Mouse (Mus musculus) liver (tissue): ENCODE results near the gene Tmem115.

Experiments
- DNase-seq: peaks from one replicate; pipeline ENCODE4 v3.0.0-alpha.2; 2020; ENCODE audit warnings: mixed read lengths

The Tmem115 gene

DNA sequence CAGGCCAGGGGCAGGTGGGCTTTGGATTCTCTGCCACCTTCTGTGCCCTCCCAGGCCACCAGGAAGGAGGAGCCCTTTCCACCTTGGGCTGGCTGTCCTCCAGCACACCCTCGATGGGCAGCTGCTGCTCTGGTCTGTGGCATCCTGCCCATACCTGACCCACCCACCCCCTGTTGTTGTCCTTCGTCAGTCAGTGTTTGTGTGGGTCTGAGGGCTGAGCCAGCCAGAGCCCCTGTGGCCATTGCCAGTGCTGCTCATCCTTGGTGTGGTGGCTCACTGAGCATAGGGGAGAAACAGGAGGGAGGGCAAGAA is 11.4 kb upstream of the Tmem115 start:
- no peak for DNase-seq

DNA sequence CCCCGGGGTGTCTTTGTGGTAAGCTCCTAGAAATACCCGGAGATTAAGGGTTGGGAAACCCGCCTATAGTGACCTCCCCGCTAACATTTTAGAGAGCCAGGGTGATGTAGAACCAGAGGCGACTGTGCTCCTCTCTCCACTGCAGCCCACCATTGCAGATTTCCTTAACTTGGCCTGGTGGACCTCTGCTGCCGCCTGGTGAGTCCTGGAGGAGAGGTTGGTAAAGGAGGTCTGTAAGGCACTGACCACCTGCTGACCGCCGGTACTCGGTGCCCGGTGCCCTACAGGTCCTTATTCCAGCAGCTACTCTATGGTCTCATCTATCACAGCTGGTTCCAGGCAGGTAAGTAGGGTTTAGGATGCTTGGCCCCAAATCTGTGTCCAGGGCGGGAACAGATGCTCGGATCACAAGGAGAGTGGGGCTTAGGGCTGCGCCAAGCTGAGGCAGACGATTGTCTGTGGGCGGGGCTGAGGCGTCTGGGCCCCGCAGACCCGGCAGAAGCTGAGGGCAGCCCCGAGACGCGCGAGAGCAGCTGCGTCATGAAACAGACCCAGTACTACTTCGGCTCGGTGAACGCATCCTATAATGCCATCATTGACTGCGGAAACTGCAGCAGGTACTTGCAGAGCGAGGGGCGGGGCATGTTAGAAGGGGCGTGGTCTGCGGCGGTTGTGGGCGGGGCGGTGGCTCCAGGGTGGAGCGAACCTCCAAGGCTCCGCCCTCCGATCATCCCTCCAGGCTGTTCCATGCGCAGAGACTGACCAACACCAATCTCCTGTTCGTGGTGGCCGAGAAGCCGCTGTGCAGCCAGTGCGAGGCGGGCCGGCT is 7.3 kb upstream of the Tmem115 start:
- peak; percentile 88 for DNase-seq

DNA sequence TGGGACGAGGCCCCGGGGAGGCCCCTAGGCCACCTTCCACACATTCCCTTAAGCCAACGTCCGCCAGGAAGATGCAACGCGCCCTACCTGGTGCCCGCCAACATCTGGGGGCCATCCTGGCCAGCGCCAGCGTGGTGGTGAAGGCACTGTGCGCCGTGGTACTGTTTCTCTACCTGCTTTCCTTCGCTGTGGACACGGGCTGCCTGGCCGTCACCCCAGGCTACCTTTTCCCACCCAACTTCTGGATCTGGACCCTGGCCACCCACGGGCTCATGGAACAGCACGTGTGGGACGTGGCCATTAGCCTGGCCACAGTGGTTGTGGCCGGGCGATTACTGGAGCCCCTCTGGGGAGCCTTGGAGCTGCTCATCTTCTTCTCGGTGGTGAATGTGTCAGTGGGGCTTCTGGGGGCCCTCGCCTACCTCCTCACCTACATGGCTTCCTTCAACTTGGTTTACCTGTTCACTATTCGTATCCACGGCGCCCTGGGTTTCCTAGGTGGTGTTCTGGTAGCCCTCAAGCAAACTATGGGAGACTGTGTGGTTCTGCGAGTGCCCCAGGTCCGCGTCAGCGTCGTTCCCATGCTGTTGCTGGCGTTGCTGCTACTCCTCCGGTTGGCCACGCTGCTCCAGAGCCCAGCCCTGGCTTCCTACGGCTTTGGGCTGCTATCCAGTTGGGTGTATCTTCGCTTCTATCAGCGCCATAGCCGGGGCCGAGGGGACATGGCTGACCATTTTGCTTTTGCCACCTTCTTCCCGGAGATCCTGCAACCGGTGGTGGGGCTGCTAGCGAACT is 860 bp downstream of the Tmem115 start:
- DNase-seq: peak; percentile 64

DNA sequence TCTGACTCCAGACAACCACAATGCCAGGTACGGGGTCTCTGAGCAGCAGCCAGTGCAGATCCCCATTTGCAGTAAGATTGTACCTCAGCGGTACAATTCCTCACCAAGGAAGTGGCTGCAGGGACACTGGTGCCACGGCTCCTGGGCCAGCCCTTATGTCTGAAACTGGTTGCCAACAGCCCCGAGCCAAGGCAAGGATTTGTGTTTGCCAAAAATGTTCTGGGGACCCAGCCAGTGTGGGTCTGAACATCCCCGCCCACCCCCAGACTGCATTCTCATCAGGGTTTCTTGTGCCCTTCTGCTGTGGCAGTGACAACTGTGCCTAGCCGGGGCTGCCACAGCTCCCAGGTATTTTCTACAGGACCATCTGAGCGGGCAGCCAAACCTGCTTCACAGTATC is 4.5 kb downstream of the Tmem115 start:
- DNase-seq: no peak

DNA sequence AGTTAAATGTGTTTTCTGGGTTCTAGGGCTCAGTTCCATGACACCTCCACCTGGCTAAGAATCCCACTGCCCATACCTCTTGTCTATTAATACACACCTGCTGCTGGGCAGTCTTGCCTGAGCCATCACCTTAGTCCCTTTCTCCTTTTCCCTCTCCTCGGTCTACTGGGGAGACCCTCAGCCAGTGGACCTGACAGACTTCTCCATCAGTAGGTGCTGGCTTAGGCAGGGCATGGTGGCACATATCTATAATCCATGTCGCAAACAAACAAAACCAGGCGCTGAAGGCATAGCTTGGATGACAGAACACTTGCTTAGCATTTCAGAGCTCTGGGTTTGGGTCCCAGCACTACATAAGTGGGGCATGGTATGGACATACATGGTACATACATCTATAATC is 5.0 kb downstream of the Tmem115 start:
- DNase-seq: no peak

DNA sequence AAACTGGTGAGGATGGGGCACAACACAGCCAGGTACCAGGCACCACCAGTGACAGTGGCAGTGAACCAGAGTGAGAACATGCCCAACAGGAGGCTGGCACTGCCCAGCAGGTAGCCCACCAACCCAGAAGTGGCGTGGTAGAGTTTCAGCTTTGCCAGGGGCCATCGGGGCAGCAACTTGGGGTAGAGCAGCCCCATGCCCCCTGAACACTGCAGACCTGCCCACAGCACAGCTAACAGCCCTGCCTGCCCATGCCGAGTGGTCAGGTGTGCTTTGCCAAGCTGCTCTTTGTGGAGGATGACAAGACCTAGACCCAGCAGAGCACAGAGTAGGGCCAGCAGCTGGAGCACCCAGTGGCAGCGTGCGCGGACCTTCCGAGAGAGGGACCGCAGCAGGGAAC is 6.2 kb downstream of the Tmem115 start:
- no peak for DNase-seq

DNA sequence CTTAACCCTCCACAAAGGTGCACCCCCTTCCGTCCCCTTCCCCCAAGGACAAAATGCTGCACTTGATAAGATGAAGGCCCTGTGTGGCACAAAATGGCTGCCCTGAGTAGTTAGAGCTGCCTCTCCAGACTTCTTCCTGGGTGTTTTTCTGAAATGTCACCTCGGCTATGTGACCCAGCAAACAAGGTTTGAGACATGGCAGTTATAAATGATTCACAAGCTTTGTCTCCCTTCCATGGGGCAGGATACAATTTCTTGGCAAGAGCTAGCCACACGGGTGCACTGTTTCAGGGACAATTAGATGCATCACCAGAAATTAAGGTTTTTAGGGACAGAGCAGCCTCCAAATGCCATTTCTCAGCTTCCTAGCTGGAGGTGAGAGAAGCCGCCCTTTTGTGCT is 6.7 kb downstream of the Tmem115 start:
- DNase-seq: no peak

DNA sequence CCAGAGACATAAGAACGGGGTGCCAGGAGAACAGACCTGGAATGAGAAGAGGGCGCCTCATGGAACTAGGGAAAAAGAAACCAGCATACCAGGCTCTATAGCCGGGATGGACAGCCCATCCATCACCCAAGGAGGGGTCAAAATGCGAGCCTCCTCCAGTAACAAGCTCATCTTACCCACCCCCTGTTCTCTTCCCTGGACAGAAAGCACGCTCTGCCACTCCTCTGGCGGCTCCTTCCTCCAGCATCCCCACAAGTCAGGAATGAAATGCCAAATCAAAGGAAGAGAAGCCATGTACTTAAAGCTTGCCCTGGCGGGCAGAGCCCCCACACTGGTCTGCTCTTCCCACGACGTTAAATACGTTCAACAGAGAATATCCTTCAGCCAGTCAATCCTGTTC is 7.3 kb downstream of the Tmem115 start:
- no peak for DNase-seq

DNA sequence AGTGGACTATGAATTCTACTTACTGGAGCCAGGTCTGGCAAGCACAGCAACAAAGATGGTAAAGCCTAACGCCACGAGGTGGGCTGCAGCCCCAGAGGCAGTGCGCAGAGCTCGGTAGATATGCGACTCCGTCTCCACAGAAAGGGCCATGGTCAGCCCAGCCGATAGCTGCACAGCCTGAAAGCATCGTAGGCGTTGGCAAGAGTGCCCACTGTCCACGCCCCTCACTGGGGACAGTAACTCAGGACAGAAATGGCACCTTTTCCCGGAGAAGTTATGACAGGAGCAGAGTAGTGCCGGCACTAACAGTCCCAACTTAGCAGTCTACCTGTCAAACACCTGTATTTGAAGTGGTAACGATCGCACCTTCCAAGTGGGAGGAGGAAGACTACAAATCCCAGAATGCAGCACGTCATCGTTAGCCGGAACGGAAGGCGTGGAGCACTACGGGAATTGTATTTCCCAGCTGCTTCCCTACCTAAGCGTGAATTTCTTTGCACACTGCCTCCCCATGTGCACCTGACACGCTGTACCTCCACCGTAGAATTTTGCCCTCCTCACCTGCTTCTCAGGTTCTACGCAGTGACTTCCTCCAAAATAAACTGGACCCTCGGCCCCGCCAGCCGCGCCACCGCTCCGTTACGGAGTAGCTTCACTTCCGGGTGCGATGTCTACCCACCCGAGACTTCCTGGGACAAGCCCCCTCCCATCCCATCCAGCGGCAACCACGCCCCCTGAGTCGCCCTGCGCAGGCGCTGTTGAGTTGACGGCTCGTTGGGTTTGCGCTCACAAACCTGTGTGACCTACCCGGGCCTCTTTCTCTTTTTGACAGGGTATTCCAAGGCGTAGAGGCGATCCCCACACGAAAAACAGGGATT is 8.0 kb downstream of the Tmem115 start, which contains the start of the genes Cyb561d2 and Nprl2:
Cyb561d2 (minus strand) TSS at position 720 of the 878 bp plus-strand sequence.
Nprl2 (plus strand) TSS at position 753 of the 878 bp plus-strand sequence.
- peak; percentile 91 for DNase-seq

DNA sequence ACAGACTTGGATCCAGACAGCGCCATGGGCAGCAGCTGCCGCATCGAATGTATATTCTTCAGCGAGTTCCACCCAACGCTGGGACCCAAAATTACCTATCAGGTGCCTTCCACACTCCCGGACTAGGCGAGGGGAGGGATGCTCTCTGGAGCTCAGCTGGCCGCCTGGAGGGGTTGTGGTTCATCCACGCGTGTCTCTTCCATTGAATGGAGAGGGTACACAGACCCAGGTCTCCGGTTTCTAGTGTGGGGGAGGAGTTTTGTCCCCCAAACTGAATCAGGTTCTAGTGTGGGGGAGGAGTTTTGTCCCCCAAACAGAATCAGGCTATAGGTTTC is 8.6 kb downstream of the Tmem115 start:
- DNase-seq: no peak

DNA sequence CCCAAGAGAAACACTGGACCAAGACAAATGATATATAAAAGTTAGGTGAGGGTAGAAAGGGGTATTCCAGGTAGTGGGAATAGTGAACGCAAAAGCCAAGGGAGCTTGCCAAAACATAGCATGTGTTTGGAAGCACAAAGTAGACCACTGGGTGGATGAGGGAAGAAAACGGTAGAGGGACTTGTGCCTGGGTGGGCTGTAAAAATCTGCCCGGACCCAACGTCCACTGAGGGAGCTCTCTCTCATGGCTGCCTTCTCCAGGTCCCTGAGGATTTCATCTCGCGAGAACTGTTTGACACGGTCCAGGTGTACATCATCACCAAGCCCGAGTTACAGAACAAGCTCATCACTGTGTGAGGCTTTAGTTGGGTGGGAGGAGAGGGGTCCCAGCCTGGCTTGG is 9.0 kb downstream of the Tmem115 start:
- DNase-seq: no peak

DNA sequence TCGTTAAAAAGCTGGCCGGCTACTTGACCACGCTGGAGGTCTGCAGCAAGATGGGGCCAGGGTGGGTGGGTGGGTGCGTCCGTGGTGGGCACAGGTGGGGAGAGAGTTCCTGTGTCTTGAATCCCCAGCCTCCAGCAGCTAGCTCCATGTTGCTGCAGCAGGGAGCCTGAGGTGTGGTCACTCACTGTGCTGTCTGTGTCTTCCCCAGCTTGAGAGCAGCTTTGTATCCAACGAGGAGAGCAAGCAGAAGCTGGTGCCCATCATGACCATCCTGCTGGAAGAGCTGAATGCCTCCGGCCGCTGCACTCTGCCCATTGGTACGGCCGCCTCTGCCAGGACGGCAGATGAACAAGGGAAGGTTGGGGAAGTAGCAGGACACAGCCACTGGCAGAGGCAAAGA is 9.6 kb downstream of the Tmem115 start:
- no peak for DNase-seq

DNA sequence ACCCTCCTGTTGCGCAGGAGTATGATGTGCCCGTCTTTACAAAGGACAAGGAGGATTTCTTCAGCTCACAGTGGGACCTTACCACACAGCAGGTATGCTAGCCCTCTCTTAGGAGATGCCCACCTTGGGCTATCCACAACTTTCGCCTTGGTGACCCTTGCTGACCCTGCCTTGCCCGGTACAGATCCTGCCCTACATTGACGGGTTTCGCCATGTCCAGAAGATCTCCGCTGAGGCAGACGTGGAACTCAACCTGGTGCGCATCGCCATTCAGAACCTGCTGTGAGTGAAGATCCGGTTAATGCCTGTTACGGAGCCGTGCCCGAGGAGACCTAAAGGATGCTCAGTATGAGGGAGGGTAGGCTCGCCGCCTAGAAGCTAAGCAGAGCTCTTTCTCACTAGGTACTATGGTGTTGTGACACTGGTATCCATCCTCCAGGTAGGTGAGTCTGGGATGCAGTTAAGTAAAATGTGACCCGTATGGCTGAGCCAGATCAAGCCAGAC is 10.5 kb downstream of the Tmem115 start:
- no peak for DNase-seq

DNA sequence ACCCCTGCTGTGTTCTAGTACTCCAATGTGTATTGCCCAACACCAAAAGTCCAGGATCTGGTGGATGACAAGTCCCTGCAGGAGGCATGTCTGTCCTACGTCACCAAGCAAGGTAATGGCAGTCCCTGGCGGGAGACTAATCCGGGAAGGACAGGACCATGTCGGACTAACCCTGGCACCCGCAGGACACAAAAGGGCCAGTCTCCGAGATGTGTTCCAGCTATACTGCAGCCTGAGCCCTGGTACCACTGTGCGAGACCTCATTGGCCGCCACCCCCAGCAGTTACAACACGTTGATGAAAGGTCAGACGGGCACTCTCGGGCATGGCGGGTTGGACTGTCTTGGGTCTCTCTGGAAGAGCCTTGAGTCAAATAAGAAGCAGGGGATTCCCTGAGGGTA is 11.0 kb downstream of the Tmem115 start:
- DNase-seq: no peak

DNA sequence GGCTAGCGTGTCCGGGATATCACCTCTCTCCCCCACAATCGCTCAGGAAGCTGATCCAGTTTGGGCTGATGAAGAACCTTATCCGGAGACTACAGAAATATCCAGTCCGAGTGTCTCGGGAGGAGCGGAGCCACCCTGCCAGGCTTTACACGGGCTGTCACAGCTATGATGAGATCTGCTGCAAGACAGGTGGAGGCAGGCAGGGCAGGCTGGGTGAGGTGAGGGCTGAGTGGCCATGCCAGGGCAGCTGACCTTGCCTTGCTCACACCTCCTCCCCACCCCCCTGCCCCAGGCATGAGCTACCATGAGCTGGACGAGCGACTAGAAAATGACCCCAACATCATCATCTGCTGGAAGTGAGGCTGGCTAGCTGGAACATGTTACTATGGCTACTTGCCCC is 11.5 kb downstream of the Tmem115 start:
- DNase-seq: no peak

DNA sequence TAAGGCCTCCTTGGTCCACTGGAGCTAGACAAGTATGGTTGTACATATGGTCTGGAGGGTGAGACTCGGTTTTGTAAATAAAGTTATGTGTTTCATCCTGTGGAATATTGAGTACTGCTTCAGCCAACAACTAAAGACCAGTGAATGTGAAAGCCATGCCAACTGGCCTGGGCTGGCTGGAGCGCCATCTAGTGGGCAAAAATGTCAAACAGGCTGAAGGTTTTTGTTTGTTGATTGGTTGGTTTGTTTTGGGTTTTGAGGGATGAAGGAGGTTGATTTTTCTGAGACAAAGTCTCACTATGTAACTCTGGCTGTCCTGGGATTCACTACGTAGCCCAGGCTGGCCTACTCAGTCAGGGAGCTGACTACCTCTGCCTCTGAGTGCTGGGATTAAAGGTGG is 11.9 kb downstream of the Tmem115 start:
- peak; percentile 78 for DNase-seq

DNA sequence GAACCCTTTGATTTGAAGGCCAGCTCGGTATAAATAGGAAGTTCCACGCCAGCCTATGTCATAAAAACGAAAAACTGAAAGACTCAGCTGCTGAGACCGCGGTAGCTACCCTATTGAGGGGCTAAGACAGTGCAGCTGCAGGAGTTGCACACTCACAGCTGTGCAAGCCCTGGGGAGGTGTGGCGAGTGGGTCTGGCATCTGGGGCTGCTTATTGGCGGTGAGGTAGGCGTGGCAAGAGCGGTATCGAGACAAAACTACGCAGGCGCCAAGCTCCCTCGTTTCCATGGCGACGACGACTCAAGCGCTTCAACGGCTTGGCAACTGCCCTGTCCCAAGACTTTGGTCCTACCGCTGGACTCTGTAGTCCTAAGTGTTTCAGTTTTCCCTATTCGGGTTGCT is 13.3 kb downstream of the Tmem115 start, which contains the start of gene Zmynd10:
Zmynd10 (plus strand) TSS at position 273 of the 400 bp plus-strand sequence.
- peak; percentile 89 for DNase-seq

DNA sequence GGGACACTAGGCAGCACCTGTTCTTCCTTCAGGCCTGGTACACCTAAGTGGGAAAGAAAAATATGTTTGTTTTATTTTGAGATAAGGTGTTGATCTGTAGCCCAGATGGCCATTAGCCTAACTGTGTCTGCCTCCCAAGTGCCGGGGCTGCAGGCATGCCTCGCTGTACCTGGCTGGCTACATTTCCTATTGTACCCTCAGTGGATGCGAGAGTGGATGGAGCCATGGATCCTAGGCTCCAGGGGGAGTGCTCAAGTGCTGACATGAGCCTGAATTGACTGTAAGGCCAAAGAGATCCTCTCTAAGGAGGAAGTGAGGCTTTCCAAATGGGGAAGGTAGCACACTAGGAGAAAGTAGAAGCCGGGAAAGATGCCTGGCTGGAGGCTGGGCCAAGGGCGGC is 14.2 kb downstream of the Tmem115 start:
- no peak for DNase-seq

DNA sequence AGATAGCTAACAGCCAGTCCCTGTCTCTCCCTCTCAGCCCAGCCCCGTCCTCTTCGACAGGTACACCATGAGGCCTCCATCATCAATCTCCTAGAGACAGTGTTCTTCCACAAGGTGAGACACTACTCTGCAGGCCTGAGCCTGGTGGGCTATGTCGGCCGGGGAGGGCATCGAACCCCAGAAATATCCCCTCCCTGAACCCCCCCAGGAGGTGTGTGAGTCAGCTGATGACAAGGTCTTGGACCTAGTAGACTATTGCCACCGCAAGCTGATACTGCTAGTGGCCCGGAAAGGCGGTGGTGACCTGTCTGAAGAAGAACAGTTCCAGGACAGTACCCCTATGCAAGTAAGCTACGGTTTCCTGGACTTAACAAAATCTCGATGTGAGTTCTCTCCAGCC is 15.1 kb downstream of the Tmem115 start:
- no peak for DNase-seq

DNA sequence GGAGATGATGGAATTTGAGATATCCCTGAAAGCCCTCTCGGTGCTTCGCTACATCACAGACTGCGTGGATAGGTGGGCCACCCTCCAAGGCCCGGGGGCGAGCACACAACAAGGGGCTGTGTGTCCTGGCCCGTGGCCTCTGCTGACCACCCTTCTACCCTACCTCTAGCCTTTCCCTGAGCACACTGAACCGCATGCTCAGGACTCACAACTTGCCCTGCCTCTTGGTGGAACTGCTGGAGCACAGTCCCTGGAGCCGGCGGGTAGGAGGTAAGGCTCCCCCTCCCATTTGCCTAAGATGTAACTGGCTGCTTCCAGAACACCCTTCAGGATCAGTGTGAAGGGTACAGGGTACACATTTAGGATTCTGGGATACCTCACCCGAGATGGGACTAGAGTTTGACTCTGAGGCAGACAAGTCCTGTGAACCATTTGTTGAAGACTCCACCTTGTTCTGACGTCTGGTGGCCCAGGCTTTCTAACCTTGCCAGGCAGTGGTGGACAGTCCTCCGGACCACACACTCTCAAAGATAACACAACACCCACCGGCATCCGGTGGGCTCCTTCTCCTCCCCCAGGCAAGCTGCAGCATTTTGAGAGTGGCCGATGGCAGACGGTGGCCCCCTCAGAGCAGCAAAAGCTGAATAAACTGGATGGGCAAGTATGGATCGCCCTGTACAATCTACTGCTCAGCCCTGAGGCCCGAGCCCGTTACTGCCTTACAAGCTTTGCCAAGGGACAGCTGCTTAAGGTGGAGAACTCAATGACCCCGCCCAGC is 15.7 kb downstream of the Tmem115 start:
- DNase-seq: no peak

DNA sequence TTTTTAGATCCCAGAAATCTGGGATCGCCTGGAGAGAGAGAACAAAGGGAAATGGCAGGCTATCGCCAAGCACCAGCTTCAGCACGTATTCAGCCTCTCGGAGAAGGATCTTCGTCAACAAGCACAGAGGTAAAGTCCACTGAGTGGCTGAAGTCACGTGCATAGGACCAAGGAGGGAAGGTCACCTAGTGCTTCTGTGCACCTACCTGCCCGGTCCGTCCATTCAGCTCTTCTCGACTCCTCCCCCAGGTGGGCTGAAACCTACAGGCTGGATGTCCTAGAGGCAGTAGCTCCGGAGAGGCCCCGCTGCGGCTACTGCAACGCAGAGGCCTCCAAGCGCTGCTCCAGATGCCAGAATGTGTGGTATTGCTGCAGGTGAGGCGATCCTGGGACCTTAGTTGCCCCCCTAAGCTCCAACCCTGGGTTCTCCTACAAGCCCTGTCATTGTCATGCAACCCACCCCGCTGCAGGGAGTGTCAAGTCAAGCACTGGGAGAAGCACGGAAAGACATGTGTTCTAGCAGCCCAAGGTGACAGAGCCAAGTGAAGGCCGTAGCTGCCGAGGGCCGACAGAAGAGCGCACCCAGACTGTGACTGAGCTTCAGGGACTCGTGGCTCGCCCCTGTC is 16.9 kb downstream of the Tmem115 start:
- no peak for DNase-seq
